Mouse (Mus musculus) thymus, adult 2 months (tissue): ENCODE results near the gene Mrpl27.
"Not testable (repeated sequence)": the region's sequence is repeated elsewhere in the genome, so short reads cannot be mapped to it uniquely, and the experiment has no call there.

Experiments
- CTCF ChIP-seq: fragments of 200-500 bp; IDR thresholded peaks from 2 replicates; pipeline ENCODE4 v1.5.1; 2012; ENCODE audit warnings: mild to moderate bottlenecking, control low read depth, low read length, moderate library complexity, borderline replicate concordance; ENCODE audit not compliant: control insufficient read depth, poor library complexity, insufficient read depth; ENCODE audit errors: extremely low read depth
- POLR2A ChIP-seq: fragments of 200-500 bp; IDR thresholded peaks from 2 replicates; pipeline ENCODE4 v1.6.1; 2012; ENCODE audit warnings: mild to moderate bottlenecking, low read length, control low read depth, moderate library complexity; ENCODE audit not compliant: control insufficient read depth, poor library complexity, insufficient read depth; ENCODE audit errors: extremely low read depth

- not testable (repeated sequence) for TF ChIP-seq POLR2A, CTCF
Observed at GRCm38 (mm10) chr11:94692502-94692901, 38.9 kb downstream of the Mrpl27 start.
